Mouse (Mus musculus) mouse embryonic stem cell (cell line): Measurements from ENCODE around the gene St6gal1.

Source experiments
- in situ Hi-C, 2 experiments: fragments of 300-500 bp; cut with MboI; formaldehyde crosslinking; loops; 1 replicate in 1 of 2; 3 replicates in 1 of 2; pipeline ENCODE4 v1.14.3; 2019 to 2020; ENCODE audit warnings: low sequenced_read_pairs in 2 of 2, low pct_unique_long_range_greater_than_20kb in 1 of 2, mixed read lengths in 1 of 2; ENCODE audit not compliant: unreplicated experiment in 1 of 2

Gene St6gal1

DNA sequence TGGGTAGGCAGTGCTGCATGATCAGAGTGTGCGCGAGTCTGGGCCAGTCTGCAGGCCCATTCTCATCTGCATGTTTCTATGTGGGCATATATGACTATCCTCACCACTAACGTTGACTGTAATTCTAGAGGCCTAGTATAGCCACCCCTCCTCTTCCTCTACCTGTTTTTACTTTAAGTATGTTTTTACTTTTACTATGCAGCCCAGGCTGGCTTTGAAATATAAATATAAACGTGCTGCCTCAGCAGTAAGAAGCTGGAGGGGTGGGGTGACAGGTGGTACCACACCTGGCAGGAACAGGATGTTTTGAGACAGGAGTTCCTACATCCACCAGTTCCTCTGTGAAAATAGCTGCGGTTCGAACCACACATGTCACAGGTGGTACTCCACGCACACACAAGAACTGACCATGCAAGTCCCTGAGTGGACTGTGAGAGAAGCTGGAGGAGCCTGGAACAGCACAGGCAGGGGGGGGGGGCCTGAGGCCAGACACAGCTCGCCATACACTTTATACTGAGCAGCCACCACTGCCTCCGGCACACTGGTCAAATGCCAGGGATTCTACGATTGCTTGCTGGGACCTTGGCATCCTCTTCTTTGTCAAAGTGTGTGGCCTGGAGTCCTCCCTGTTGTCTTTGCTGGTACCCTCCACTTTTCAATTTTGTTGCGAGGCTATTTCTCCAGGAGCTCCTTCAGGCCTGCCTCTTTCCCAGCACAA is 62.0 kb downstream of the St6gal1 start:
- in situ Hi-C loops: no loop called here

DNA sequence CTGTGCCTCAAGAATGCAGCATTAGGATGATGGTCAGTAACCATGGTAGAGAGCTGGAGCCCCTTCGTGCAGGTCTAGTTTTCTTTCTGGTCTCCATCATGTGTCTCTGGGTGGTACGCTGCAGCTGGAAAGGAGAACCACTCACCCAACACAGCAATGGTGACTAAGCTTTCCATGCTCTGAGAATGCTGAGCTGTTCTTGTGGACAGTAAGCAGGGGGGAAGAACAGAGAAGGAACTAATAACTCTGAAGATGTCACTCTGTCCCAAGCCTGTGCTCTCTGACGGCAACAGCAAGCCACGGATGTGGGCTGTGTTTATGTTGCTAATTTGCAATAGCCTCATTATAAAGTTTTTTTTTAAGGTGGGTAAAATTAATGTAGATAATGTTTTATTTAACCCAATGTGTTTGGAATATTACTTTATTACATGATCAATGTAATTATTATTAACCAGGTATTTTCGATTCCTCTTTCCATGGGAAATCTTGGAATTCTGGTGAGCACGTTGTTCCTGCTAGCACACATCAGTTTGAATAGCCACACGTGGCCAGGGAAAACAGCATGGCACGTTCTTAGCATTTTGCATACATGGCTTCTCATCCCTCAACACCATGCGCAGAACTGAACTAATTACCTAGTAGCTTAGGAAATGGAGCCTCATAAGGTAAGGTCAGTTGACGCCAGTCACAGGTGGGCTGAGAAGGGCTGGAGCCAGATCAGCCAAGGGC is 62.9 kb downstream of the St6gal1 start:
- in situ Hi-C loops: no loop called here

DNA sequence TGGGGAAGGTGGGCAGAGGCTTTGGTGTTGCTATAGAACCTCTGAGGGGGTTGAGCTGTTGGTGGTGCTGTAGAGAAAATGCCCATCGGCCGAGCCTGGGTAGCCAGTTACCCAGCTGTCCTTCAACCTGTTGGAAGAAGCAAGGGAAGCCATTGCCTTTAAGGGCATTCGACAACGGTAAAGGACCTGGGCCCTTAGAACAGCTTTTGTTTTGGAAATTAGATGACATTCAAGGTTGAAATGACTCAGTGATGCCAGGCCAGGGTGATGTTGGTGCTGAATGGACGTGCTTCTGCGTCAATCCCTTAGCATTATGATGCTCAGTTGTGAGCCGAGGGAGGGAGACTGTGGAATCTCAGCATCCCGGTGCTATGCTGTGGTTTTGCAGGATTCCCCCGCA is 63.6 kb downstream of the St6gal1 start:
- in situ Hi-C loops: no loop called here

DNA sequence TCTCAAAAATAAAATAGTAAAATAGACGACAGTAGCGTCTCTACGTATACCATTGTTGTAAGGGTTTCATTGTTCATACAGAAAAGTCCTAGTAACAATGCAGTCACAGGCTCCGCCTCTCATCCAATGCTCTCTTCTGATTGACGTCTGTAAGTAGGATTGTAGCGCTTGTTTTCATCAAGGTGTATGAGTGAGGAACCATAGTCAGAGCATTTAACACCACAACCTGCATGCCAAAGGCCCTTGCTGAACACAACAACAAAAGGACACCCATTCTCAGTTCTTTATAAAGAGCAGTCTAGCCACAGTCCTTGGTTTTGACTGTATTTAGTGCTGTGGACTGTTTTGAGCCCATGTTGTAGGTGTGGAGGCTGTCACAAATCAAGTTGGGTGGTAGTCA is 64.9 kb downstream of the St6gal1 start:
- in situ Hi-C loops: no loop called here

DNA sequence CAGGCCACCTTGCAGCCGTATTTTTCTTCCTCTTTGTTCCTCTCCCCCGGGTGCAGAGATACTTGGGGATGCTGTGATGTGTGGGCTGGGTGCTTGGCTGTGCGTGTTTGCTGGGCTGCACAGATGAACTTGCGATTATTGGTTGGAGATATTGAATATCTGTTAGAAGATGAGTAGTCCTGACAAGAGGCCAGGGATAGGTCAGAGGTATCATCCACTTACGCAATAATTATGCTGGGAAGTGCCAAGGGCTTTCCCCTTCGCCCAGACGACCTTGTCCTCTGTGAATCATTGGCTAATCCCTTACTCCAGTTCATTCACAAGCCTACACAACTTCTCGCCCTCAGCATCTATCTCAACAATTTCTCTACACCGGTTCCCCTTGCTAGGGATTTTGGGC is 65.6 kb downstream of the St6gal1 start:
- in situ Hi-C loops: no loop called here

DNA sequence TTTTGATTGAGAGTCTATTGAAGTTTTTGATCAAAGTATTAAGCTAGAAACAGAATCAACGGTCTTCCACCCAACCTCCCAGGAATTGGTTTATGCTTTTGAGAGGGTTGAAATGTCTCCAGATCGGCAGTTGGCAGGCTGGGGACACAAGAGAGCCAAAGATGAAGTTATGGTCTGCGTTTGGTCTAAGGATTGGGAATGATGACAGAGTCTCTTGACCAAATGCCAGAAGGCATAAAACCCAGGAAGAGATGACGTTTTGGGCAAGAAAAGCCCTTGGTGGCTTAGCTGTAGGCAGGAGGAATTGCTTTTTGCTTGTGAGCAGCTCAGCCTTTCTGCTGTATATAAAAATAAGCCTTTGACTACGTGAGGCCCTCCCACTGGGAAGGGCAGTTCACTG is 67.0 kb downstream of the St6gal1 start:
- in situ Hi-C loops: no loop called here

DNA sequence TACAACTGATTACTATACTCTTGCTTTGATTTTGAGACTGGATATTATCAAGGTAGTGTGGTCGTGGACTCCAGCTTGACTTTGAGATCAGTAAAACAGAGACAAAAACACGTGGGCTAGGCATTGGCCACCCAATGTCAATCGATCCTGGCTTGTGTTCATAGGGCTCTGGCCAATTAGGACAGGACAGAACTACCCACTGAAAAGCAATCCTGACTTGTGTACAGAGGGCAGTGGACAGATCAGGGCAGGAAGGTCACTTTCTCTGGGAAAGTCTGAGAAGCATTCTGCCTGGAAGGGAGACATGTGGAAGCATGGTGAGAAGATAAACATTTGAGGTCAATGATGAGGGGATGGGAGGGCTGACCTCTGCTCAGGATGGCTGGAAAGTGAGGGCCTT is 69.7 kb downstream of the St6gal1 start:
- in situ Hi-C loops: no loop called here

DNA sequence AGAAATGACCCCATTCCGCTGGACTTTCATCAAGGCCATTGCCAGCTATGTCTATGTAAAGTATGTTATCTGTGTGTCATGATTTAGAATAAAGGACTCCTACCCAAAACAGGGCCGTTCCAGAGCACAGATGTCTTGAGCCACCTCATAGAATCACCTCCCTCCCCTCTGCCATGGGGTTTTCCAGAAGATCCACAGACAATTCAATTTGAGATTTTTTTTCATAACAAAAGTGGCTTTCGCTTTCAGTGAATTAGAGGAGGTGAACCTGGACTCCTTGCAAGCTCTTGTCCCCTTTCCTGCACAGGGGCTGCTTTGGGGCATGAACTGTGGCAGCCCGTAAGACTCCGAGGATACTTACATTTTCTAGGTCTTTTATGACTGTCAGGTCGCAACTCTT is 70.2 kb downstream of the St6gal1 start:
- in situ Hi-C loops: no loop called here

DNA sequence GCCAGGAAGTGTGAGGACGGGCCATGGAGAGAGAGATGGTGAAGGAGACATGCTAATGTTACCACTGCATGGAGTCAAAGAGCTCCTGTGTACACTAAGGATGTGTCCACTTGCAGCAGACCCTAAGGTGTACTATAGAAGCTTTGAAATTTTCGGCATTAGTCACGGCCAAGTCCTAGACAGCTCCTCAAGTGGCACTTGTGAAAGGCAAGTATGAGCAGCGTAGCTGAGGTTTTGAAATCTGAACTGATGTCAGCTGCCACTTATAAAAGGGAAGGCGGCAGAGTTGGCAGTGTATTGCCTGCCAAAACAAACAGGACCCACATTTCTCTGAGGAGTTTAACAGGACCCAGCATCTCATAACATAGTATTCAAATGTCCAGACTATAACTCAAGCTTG is 71.2 kb downstream of the St6gal1 start:
- in situ Hi-C loops: no loop called here

DNA sequence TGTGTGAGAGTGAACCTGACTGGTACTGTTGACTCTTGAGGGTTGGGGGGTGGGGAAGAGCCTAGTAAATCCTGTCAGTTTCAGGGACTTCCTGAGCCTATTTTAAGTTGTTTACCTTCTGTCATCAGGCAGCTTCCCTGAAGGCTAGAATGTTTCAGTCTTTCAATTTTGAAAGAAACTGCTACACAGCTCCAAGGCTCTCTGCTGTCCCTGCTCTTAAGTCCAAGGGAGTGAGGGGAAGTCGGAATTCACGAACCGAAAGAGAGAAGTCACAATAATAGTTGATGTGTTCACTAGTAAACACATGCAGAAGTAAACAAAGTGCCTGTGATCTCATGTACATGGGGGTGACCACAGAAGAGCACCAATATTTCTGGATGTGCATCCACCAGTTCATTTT is 72.2 kb downstream of the St6gal1 start:
- in situ Hi-C loops: no loop called here

DNA sequence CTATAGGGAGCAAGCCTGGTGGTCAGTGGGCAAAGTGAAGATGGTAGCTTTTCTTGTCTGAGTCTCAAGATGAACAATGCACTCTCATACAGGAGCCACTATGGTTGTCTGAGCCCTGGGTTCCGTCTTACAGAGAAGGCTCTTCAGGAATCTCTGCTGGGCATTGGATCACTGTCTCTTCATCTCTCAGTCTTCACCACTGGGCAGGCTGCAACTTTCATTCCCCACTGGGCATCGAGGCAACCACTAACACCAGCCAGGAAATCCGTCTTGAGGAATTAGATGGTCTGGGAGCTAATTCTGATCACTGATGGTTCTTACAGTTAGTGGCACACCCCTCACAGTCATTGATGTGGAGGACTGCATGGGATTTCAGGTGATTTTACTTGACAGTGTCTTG is 73.9 kb downstream of the St6gal1 start:
- in situ Hi-C loops: no loop called here

DNA sequence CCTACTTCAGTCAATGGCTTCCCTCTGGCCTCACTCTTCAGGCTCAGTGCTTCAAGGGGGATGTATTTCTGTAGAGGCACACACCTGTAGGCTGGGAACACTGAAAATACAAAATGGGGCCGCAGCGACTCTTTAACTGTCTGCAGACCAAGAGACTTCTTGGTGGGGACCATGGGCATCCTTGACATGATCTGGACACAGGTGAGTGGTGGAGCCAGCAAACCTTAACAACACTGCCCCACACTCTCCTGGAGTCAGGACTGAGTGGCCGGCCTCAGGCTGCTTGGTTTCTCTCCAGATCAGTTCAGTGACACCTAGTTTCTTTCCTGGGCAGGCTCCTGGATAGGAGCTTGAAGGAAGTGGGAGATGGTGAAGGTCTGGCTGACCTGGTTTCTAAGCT is 74.4 kb downstream of the St6gal1 start:
- in situ Hi-C loops: no loop called here

DNA sequence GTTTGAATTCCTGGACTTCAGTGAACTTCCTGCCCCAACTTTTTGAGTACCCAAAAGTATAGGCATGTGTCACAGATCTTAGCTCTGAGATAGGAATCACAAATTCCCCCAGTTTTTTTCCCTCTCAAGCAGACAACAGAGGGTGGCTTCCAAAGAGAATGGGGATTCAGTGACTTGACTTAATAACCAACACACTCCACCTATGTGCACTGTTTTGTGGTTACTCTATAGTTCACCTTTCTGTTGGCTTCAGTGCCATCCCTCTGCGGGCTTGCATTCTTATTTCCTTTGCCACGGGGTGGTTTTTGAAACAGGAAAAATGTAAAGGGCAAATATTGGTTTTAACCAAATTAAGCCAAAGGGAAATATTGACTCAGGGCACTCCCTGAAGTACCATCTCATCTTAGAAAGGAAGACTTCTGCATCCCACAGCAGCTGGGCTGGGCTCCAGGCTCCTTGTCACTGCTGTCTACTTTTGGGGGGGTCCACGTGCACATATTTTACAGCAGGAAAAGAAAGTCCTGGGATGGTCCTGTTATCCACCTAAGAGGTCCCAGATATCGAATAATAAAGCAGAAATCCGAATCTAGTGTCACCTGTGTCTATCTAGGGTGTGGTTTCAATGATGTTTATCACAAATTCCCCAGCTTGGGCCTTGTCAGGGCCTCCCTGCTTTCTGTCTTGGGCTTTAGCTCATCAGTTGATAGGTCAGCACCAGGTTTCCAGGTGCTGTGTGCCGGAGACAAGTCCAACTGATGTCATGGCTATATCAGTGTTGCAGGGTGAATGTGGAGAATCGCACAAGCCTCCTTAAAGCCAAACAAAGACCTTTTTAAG is 75.6 kb downstream of the St6gal1 start:
- in situ Hi-C loops: no loop called here

DNA sequence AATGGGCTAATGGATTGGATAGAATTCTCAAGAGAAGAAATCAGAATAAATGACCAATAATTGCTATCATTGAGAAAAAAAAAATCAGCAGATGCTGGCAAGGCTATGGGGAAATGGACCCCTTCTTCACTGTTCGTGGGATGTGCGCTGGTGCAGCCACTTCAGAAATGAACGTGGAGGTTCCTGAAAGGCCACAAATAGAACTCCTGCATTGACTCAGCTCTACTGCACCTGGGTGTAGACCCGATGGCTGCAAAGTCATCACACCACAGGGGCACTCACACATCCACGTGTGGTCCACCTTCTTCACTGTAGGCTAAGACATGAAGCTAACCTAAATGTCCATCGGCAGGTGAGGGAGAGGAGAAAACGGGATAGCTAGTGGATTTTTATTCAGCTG is 77.2 kb downstream of the St6gal1 start:
- in situ Hi-C loops: no loop called here

DNA sequence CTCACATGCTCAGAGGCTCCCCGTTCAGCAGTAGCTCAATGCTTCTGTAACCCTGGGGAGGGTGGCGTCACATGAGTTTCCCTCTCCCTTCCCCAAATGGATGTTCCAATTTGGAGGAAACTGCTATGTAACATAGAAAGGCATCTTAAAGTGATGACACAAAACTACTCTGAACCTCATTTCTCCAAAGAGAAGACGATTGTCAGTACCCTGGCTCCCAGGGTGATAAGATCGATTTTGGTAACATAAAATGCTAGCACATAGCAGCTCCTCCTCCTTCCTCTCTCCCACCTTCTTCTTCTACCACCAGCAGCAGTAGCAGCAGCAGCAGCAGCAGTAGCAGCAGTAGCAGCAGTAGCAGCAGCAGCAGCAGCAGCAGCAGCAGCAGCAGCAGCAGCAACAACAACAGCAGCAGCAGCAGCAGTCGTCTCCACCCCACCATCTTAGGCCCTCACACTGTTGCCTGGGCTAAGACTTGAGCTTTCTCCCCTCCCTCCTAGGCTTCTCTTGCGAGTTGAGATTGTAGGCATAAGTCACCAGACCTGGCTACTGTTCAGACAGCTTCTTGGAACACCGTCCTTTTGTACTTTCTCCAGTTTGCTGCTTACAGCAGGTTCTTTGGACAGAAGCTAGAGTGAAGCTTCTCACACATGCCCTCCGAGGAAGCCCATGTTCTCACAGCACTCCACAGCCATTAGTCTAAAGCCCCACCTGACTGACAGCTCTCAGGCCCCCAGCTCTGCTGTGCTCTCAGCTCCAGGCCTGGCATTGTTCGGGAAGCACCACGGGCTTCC is 81.5 kb downstream of the St6gal1 start:
- in situ Hi-C loops: no loop called here

DNA sequence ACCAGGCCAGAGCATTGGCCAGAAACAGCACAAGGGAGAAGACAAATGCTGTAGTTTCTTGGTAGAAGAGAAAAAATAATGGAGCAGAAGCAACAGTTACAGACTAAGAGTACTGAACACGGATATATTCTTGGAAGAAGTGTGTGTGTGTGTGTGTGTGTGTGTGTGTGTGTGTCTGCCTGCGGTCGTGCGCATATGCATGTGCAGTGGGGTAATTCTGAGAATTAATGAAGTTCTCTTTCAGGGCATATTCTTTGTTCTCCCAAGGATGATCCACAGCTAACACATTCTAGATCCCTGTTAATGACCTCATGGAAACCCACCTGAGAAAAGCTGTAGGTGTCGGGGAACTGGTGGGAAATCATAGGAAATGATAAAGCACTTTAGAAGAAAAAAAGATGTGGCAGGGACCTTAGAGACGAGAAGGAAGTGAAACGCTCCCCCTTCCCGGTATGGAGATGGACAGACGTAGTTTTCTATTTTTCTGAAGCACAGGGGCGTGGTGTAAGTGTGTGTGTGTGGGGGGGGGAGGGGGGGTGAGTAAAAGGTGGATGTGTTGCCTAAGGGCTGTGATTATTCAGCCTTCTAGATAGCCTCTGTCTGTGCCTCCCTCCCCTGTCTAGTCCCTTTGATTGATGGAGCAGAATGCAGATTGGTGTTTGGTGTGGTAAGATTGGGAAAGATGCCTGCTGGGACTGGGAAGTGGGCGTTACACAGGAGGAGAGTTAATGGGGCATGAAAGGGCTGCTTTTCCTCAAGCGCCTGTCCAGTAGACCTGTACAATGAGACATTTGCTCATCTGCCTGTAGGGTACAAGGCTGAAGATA is 82.8 kb downstream of the St6gal1 start:
- in situ Hi-C loops: no loop called here

DNA sequence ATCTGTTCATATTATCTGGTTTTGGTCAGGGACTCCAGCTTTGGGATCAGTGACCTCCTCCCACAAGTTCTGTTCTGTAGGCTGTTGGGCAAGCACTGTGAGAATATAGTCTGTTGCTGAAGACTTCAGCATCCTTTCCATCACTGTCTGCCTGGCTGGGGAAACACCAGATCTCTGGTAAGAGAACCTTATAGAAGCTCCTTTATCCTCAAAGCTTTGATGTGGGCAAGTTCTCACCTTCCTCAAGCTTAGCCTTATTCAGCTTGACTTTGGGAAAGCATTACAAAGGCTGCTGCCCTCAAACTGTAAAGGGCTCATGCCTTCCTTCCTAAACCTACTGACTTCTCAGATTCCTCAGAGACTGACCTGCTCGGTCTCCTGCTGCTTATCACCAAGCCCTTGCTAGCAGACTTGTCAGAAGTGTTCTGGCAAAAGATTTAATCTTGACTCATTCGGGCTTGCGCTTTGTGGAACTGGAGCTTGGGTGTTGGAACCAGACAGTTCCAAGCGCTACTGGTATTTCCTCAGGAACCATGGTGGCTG is 83.5 kb downstream of the St6gal1 start:
- in situ Hi-C loops: no loop called here

DNA sequence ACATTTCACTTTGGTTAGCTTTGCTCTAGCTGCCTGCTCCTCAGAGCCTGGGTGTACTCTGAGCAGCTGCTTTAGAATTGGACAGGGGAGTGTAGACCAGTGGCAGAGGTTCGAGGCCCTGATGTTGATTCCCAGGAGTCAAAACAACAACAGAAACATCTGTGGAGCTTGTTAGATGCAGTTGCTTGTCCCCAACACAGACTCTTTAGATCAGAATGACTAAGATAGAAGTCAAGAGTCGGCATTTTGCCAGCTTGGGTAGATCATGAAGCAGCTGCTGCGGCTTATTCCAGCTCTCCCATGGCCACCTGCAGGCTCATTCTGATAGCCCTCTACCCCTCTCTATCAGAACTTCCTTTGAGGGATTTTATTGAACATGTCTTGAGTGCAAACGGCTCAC is 84.5 kb downstream of the St6gal1 start:
- in situ Hi-C loops: no loop called here
